Mouse (Mus musculus): ENCODE measurements around the gene Sema6d.

GRCm38 (mm10) chr2:124634400-124634998, 544.7 kb downstream of the Sema6d start:
- TF ChIP-seq POLR2A (IDR thresholded peaks at IDR 0.05; ENCODE audit: borderline replicate concordance, control insufficient read depth, low read depth, low read length), result no peak
- no peak for TF ChIP-seq CTCF (IDR thresholded peaks at IDR 0.05; ENCODE audit: control insufficient read depth, insufficient read depth, low read length)
